Mouse (Mus musculus) hindbrain, embryonic 16.5 days (tissue): ENCODE results near the gene Akirin1. TPM values are rescaled to one million over a fixed set of nuclear protein-coding genes. Genes with fewer than 3 reads are reported as not detected.

Experiments used
- ATAC-seq: fragments of 200-750 bp; cut with Nextera tagmentation; 2 replicates; pipeline ENCODE4 v1.8.0; 2017; ENCODE audit warnings: moderate TSS enrichment, moderate library complexity
- H3K27ac ChIP-seq: fragments of 300-500 bp; sonication (generic); 2 replicates; pipeline ENCODE4 v1.5.1; 2014; ENCODE audit warnings: low read depth, mild to moderate bottlenecking, control low read depth, low read length, moderate library complexity
- H3K27me3 ChIP-seq: fragments of 300-500 bp; sonication (generic); replicated peaks from 2 replicates; pipeline ENCODE4 v1.6.1; 2014; ENCODE audit warnings: low read length; ENCODE audit not compliant: control insufficient read depth, insufficient read depth
- H3K36me3 ChIP-seq: fragments of 300-500 bp; sonication (generic); 2 replicates; pipeline ENCODE4 v1.6.1; 2014; ENCODE audit warnings: mild to moderate bottlenecking, low read length, moderate library complexity, mixed read lengths; ENCODE audit not compliant: control insufficient read depth, insufficient read depth
- H3K4me1 ChIP-seq: fragments of 300-500 bp; sonication (generic); 2 replicates; pipeline ENCODE4 v1.6.1; 2014; ENCODE audit warnings: low read depth, low read length; ENCODE audit not compliant: control insufficient read depth, insufficient read depth
- H3K4me2 ChIP-seq: fragments of 300-500 bp; sonication (generic); 2 replicates; pipeline ENCODE4 v1.6.1; 2014; ENCODE audit warnings: mild to moderate bottlenecking, low read length, control low read depth, moderate library complexity
- H3K4me3 ChIP-seq: fragments of 300-500 bp; sonication (generic); 2 replicates; pipeline ENCODE4 v1.5.1; 2014; ENCODE audit warnings: mild to moderate bottlenecking, low read length, control low read depth, moderate library complexity
- H3K9ac ChIP-seq: fragments of 300-500 bp; sonication (generic); 2 replicates; pipeline ENCODE4 v1.6.1; 2014; ENCODE audit warnings: low read depth, mild to moderate bottlenecking, control low read depth, low read length, moderate library complexity
- H3K9me3 ChIP-seq: fragments of 300-500 bp; sonication (generic); 2 replicates; pipeline ENCODE4 v1.6.1; 2014; ENCODE audit warnings: mild to moderate bottlenecking, low read length, moderate library complexity; ENCODE audit not compliant: control insufficient read depth
- WGBS: fragments of 180-500 bp; shearing (Covaris S2); extraction: QIAGEN DNeasy Blood & Tissue Kit; methylation state at CpG from one replicate; pipeline ENCODE4 v1.1.7; 2014; 5-methylcytosine and 5-hydroxymethylcytosine counted together
- polyA plus RNA-seq: library from polyadenylated mRNA; unstranded; fragments of >200 nt; fragmentation: Nextera tagmentation; extraction: Ambion mirVana; gene quantifications from 2 replicates; pipeline ENCODE4 v1.2.1, GENCODE M21; 2015

Gene Akirin1
- polyA plus RNA-seq, 1 experiment from 2014 or later, result 77.9 TPM

- no peak overlapping the region for H3K4me3 ChIP-seq
- no peaks in the 10 kb centered on the region for H3K9me3 ChIP-seq
- no peak overlapping the region for H3K9ac ChIP-seq
- H3K27me3 ChIP-seq, result no peaks in the 10 kb centered on the region
- peak; percentile 42; the same call in 1 of the 2 replicates for ATAC-seq
- no peak overlapping the region for H3K27ac ChIP-seq
- H3K36me3 ChIP-seq, result peaks cover 4% of the 10 kb centered on the region
- H3K4me1 ChIP-seq, result no peaks in the 10 kb centered on the region
- WGBS, result 96% methylated on average over 2 of the region's 2 CpGs
- no peak overlapping the region for H3K4me2 ChIP-seq
These were observed 17.2 kb downstream of the Akirin1 start for GRCm38 (mm10) chr4:123732921-123733320.

- Histone ChIP-seq H3K4me1 (no peaks in the 10 kb centered on the region), H3K9ac (no peak overlapping the region), H3K36me3 (no peaks in the 10 kb centered on the region), H3K9me3 (no peaks in the 10 kb centered on the region), H3K4me3 (no peak overlapping the region), H3K27me3 (no peaks in the 10 kb centered on the region), H3K27ac (no peak overlapping the region), H3K4me2 (no peak overlapping the region)
- 0 out of 2 replicates have a peak, but pooled peaks have one; percentile 9 for ATAC-seq
- WGBS, result 90% methylated on average over 4 of the region's 4 CpGs
These were observed 17.8 kb downstream of the Akirin1 start for GRCm38 (mm10) chr4:123732163-123732910.

DNA sequence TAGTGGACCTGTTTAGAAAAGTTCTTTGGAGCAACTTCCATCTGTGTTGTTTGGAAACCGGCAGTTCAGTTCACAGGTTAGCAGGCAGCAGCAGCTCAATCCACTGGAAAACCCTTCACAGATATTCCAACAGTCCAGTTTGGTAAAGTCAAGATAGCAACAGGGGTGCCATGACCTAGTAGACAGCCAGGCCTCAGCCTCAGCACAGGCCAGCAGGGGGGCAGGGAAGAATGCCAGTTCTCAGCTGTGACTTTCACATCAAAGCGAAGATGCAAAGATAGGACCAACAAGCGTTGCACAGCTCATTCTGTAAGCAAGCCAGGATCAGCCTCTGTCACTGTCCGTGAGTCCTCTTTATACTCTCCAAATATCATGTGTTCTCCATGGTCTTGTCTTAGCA, 28.4 kb downstream of the Akirin1 start:
- Histone ChIP-seq H3K36me3 (no peaks in the 10 kb centered on the region), H3K27me3 (no peaks in the 10 kb centered on the region), H3K9ac (no peak overlapping the region), H3K9me3 (no peaks in the 10 kb centered on the region), H3K4me1 (peaks cover 7% of the 10 kb centered on the region), H3K27ac (no peak overlapping the region), H3K4me2 (no peak overlapping the region), H3K4me3 (no peak overlapping the region)
- 88% methylated on average over 4 of the region's 4 CpGs for WGBS
- ATAC-seq, result no peak

GRCm38 (mm10) chr4:123718434-123718780, 31.7 kb downstream of the Akirin1 start:
- peak overlapping the region; percentile 69 for H3K4me2 ChIP-seq
- 30% methylated on average over 7 of the region's 7 CpGs for WGBS
- H3K27me3 ChIP-seq, result no peaks in the 10 kb centered on the region
- H3K4me3 ChIP-seq, result peak overlapping the region; percentile 79
- H3K9me3 ChIP-seq, result no peaks in the 10 kb centered on the region
- peak overlapping the region; percentile 32; the same call in 1 of the 2 replicates for H3K27ac ChIP-seq
- H3K9ac ChIP-seq, result peak overlapping the region; percentile 89
- peak; percentile 55 for ATAC-seq
- H3K36me3 ChIP-seq, result peaks cover 3% of the 10 kb centered on the region; the same call in 1 of the 2 replicates
- peaks cover 7% of the 10 kb centered on the region for H3K4me1 ChIP-seq

DNA sequence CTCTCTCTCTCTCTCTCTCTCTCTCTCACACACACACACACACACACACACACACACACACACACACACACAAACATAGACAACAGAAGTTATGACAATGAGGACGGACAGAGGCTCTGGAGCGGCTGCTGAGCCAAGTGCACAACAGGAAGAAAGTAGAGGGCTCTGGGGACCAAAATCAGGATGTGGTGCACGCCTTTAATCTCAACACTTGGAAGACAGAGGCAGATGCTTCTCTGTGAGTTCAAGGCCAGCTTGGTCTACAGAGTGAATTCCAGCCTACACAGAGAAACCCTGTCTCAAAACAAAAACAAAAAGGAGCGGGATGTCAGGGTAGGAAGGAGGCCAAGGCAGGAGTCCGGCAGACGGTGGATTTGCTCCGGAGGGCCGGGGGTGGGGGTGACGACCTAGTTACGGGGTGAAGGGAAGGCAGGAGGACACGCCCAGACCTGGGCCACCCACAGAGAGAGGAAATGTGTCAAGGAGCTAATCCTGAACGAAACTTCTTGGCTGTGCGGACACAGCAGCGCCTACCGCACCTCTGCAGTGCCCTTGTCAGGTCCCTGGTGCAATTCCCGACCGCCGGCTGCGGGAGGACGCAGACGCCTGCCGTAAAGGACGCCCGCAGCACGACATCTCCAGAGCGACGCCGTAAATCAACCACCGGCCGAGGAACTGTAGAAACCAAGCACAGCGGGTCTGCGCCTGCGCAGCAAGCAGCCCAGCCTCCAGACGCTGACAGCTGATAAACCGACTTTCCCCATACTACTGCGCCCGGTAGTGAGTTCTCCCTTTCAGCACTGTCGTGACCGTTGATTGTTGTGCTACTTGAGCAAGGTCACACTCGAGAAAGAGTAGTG, 32.3 kb downstream of the Akirin1 start, which contains the start of gene Ndufs5:
TSS of gene Ndufs5 (minus strand) at position 629 of the 860 bp plus-strand sequence.
- H3K36me3 ChIP-seq, result peaks cover 3% of the 10 kb centered on the region; the same call in 1 of the 2 replicates
- no peaks in the 10 kb centered on the region for H3K27me3 ChIP-seq
- H3K4me1 ChIP-seq, result peaks cover 7% of the 10 kb centered on the region
- ATAC-seq, result peak; percentile 95
- WGBS, result under 1% methylated on average over 38 of the region's 40 CpGs
- peak within 1 kb of the TSS; percentile 79 for H3K4me3 ChIP-seq
- peak within 1 kb of the TSS; percentile 81 for H3K27ac ChIP-seq
- H3K4me2 ChIP-seq, result peak within 1 kb of the TSS; percentile 69
- no peaks in the 10 kb centered on the region for H3K9me3 ChIP-seq
- H3K9ac ChIP-seq, result peak within 1 kb of the TSS; percentile 89

DNA sequence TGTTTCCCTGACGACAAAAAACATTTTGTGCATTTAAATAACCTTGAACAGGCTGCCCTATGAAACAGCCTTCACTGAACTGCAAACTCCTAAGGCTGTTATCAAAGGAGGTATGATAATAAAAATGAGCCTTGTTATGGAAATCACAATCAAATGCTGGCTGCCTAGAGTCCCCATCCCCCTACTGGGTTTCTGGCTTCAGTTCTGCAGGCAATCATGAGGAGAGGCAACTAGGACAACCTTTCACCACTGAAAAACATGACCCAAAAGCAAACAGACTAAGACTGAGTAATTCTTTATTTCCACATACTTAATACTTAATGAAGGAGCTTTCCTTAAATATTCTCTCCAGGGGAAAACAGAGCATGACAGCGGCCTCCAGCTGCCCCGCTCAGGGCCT, 37.7 kb downstream of the Akirin1 start:
- no peaks in the 10 kb centered on the region for H3K27me3 ChIP-seq
- H3K4me1 ChIP-seq, result peaks cover 3% of the 10 kb centered on the region
- H3K36me3 ChIP-seq, result peaks cover 3% of the 10 kb centered on the region; the same call in 1 of the 2 replicates
- no peak overlapping the region for H3K27ac ChIP-seq
- no peak for ATAC-seq
- no peaks in the 10 kb centered on the region for H3K9me3 ChIP-seq
- no peak overlapping the region for H3K4me3 ChIP-seq
- H3K9ac ChIP-seq, result no peak overlapping the region
- WGBS, result 95% methylated on average over 1 of the region's 3 CpGs
- H3K4me2 ChIP-seq, result no peak overlapping the region

GRCm38 (mm10) chr4:123707340-123707739, 42.8 kb downstream of the Akirin1 start:
- H3K4me2 ChIP-seq, result no peak overlapping the region
- no peaks in the 10 kb centered on the region for H3K4me1 ChIP-seq
- 93% methylated on average over 5 of the region's 5 CpGs for WGBS
- no peak overlapping the region for H3K27ac ChIP-seq
- ATAC-seq, result no peak
- H3K36me3 ChIP-seq, result no peaks in the 10 kb centered on the region
- H3K9ac ChIP-seq, result no peak overlapping the region
- H3K9me3 ChIP-seq, result no peaks in the 10 kb centered on the region
- no peaks in the 10 kb centered on the region for H3K27me3 ChIP-seq
- no peak overlapping the region for H3K4me3 ChIP-seq

DNA sequence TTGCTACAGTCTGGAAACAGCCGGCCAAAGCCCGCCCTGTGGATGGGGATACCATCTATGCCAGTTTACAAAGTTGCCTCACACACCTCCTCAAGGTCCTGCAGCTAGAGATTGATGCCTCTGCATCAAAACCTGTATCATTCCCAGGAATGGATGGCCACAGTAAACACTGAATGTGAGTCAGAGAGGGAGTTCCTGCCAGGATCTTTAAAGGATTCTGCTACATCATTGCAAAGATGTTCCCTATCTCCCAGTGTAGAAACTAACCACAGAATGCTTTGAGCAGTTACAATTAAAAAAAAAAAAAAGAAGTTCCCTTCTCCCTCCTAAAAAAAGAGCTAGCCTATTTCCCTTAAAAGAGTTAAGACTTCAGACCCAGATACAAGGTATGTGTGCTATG, 44.8 kb downstream of the Akirin1 start:
- ATAC-seq, result no peak
- Histone ChIP-seq H3K9ac (no peak overlapping the region), H3K27ac (no peak overlapping the region), H3K27me3 (no peaks in the 10 kb centered on the region), H3K4me3 (no peak overlapping the region), H3K36me3 (no peaks in the 10 kb centered on the region), H3K9me3 (no peaks in the 10 kb centered on the region), H3K4me1 (no peaks in the 10 kb centered on the region), H3K4me2 (no peak overlapping the region)
- WGBS, result 94% methylated on average over 2 of the region's 2 CpGs

GRCm38 (mm10) chr4:123693384-123693783, 56.8 kb downstream of the Akirin1 start:
- H3K36me3 ChIP-seq, result no peaks in the 10 kb centered on the region
- 82% methylated on average over 12 of the region's 12 CpGs for WGBS
- ATAC-seq, result no peak
- H3K27me3 ChIP-seq, result no peaks in the 10 kb centered on the region
- H3K4me2 ChIP-seq, result no peak overlapping the region
- H3K4me1 ChIP-seq, result no peaks in the 10 kb centered on the region
- H3K4me3 ChIP-seq, result no peak overlapping the region
- no peak overlapping the region for H3K9ac ChIP-seq
- H3K9me3 ChIP-seq, result no peaks in the 10 kb centered on the region
- no peak overlapping the region for H3K27ac ChIP-seq
